Mouse (Mus musculus) liver, embryonic 13.5 days (tissue): Measurements from ENCODE around the gene Pou1f1. TPM values are rescaled to one million over a fixed set of nuclear protein-coding genes. Genes with fewer than 3 reads are reported as not detected.

ENCODE experiments used
- ATAC-seq: fragments of 200-750 bp; cut with Nextera tagmentation; 2 replicates; pipeline ENCODE4 v1.8.0; 2017; ENCODE audit warnings: low read depth, mild to moderate bottlenecking, moderate number of reproducible peaks, moderate library complexity
- DNase-seq: peaks from one replicate; pipeline ENCODE4 v3.0.0; 2022
- H3K27ac ChIP-seq: fragments of 300-500 bp; sonication (generic); 2 replicates; pipeline ENCODE4 v1.5.1; 2015; ENCODE audit warnings: moderate library complexity, mild to moderate bottlenecking, inconsistent platforms
- H3K27me3 ChIP-seq: fragments of 300-500 bp; sonication (generic); 2 replicates; pipeline ENCODE4 v1.6.1; 2015; ENCODE audit warnings: mild to moderate bottlenecking, inconsistent platforms
- H3K36me3 ChIP-seq: fragments of 300-500 bp; sonication (generic); 2 replicates; pipeline ENCODE4 v1.6.1; 2015; ENCODE audit warnings: mild to moderate bottlenecking, inconsistent platforms
- H3K4me1 ChIP-seq: fragments of 300-500 bp; sonication (generic); replicated peaks from 2 replicates; pipeline ENCODE4 v1.6.1; 2015; ENCODE audit warnings: inconsistent platforms
- H3K4me2 ChIP-seq: fragments of 300-500 bp; sonication (generic); 2 replicates; pipeline ENCODE4 v1.6.1; 2015; ENCODE audit warnings: inconsistent platforms, mild to moderate bottlenecking, moderate library complexity
- H3K4me3 ChIP-seq: fragments of 300-500 bp; sonication (generic); replicated peaks from 2 replicates; pipeline ENCODE4 v1.5.1; 2015; ENCODE audit warnings: mild to moderate bottlenecking, inconsistent platforms
- H3K9ac ChIP-seq: fragments of 300-500 bp; sonication (generic); 2 replicates; pipeline ENCODE4 v1.6.1; 2015; ENCODE audit warnings: mild to moderate bottlenecking, inconsistent platforms
- H3K9me3 ChIP-seq: fragments of 300-500 bp; sonication (generic); replicated peaks from 2 replicates; pipeline ENCODE4 v1.6.1; 2016; ENCODE audit warnings: inconsistent platforms
- WGBS: fragments of 180-500 bp; shearing (Covaris S2); methylation state at CpG from one replicate; pipeline ENCODE4 v1.1.7; 2015; ENCODE audit not compliant: insufficient replicate concordance; 5-methylcytosine and 5-hydroxymethylcytosine counted together
- polyA plus RNA-seq: library from polyadenylated mRNA; unstranded; fragments of >200 nt; fragmentation: Nextera tagmentation; extraction: Ambion mirVana; gene quantifications from 2 replicates; pipeline ENCODE4 v1.2.1, GENCODE M21; 2015

Pou1f1 gene
- polyA plus RNA-seq, 1 experiment from 2014 or later = not detected

DNA sequence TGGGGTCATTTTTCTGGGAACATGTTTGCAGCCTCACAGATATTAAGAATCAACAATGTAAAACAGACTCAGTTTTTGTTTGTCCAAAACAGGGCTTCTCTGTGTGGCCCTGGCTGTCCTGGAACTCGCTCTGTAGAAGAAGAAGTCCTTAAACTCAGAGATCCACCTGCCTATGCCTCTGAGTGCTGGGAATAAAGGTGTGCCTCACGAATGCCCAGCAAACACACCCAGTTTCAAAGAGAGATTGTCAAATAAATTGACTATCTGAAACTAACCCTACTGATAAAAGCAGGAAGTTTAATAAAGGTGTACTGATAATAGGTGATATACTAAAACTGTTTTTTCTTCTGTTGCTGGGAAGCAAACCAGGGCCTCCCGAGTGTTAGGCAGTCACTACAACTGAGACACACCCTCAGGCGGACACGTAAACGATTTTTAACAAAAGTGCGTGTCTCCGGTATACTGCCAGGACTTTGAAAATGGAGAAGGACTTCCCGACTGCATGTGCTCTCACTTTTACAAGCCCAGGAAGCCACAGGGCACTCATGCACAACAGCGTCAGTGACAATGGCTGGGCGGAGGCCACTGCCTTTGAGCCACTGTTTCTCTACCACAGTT, 23.5 kb downstream of the Pou1f1 start:
- no peak overlapping the region for H3K27ac ChIP-seq
- WGBS = 71% methylated on average over 11 of the region's 11 CpGs

DNA sequence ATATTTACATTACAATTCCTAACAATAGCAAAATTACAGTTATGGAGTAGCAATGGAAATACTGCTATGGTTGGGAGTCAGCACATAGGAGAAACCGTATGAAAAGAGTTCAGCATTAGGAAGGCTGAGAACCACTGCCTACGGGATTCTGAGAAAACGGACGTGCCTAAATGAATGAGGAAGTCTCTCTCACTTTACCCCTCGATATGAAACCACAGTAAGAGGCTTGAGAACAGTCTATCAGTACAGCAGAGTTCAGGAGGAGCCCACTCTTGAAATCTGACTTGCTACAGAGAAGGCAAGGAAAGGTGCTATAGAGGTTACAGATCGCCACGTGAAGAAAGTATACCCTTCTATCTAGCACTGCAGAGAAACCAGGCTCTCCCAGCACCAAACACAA, 28.6 kb downstream of the Pou1f1 start:
- H3K9me3 ChIP-seq = no peaks in the 10 kb centered on the region
- 40% methylated on average over 7 of the region's 7 CpGs for WGBS

More for the DNA sequence above, 23.5 kb downstream of the Pou1f1 start:
- H3K4me2 ChIP-seq = no peak overlapping the region
- H3K36me3 ChIP-seq = peaks cover 10% of the 10 kb centered on the region
- H3K4me1 ChIP-seq = no peaks in the 10 kb centered on the region
- no peaks in the 10 kb centered on the region for H3K27me3 ChIP-seq
- DNase-seq = no peak
- H3K9me3 ChIP-seq = no peaks in the 10 kb centered on the region
- no peak overlapping the region for H3K9ac ChIP-seq
- no peak for ATAC-seq
- H3K4me3 ChIP-seq = no peak overlapping the region

DNA sequence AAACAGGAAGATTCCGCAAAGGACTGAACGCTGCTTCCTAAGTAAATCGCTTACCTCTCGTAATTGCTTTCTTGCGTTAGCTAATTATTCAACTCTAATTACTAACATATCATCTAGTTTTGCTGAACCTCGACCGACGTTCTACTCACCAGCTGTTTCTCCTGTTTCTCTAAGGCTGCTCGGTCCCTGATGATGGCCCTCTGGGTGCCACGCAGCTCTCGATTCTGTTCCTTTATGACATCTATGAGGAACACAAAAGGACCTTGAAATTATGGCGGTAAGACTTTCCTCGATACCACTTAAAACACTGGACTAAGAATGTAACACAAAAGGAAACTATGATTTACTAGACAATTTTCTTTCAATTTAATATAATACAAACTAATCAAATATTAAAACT, 30.5 kb downstream of the Pou1f1 start:
- no peak for DNase-seq
- 85% methylated on average over 13 of the region's 13 CpGs for WGBS

More for the DNA sequence above, 28.6 kb downstream of the Pou1f1 start:
- no peak overlapping the region for H3K9ac ChIP-seq
- H3K4me3 ChIP-seq = no peak overlapping the region
- H3K27ac ChIP-seq = no peak overlapping the region
- H3K4me2 ChIP-seq = no peak overlapping the region
- DNase-seq (no peak), ATAC-seq (no peak)
- H3K27me3 ChIP-seq = no peaks in the 10 kb centered on the region
- peaks cover 4% of the 10 kb centered on the region; the same call in 1 of the 2 replicates for H3K36me3 ChIP-seq
- no peaks in the 10 kb centered on the region for H3K4me1 ChIP-seq

DNA sequence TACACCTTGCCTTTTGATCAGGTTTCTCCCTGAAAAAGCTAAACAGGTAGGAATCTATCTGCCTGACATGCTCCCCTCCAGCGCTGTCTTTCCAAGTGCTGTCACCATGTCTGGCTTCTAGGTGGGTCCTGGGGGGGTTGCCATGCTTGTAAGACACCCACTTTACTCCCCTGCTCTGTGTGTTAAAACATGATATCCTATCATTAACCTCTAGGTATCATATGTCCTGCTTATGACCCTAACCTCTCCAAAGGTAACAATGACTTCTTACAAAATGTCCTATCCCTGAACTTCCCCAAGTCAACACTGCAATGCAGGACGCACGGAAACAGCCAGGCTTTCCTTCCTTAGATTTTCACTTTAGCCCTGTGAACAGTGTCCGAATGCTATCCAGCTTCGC, 34.0 kb downstream of the Pou1f1 start:
- 63% methylated on average over 5 of the region's 5 CpGs for WGBS

More for the DNA sequence above, 30.5 kb downstream of the Pou1f1 start:
- H3K4me2 ChIP-seq = no peak overlapping the region
- no peak overlapping the region for H3K27ac ChIP-seq
- H3K4me3 ChIP-seq = no peak overlapping the region
- H3K4me1 ChIP-seq = no peaks in the 10 kb centered on the region
- H3K27me3 ChIP-seq = no peaks in the 10 kb centered on the region
- ATAC-seq = no peak
- H3K9me3 ChIP-seq = no peaks in the 10 kb centered on the region
- no peaks in the 10 kb centered on the region for H3K36me3 ChIP-seq
- no peak overlapping the region for H3K9ac ChIP-seq

DNA sequence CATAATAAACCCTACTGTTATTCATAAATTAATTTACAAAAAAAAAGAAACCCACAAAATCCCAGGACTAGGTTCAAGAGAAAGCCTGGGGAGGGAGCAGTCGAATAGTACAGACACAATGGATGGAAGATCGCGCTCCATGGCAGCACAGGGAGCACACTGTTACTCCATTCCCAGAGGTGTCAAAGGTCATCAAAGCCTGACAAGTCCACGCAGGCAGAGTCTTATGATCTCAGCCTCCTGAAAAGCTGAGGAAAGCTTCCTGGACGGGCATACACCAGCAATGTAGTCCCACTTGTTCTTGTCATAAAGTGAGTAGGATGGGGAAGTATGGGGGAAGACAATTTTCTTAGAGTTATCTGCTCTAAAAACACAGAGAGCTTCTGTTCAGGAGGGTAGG, 37.1 kb downstream of the Pou1f1 start:
- H3K4me1 ChIP-seq = peaks cover 9% of the 10 kb centered on the region
- 67% methylated on average over 5 of the region's 5 CpGs for WGBS
- ATAC-seq (no peak), DNase-seq (no peak)
- H3K27me3 ChIP-seq = no peaks in the 10 kb centered on the region
- no peaks in the 10 kb centered on the region for H3K9me3 ChIP-seq
- H3K9ac ChIP-seq = no peak overlapping the region
- H3K36me3 ChIP-seq = no peaks in the 10 kb centered on the region
- no peak overlapping the region for H3K27ac ChIP-seq
- H3K4me2 ChIP-seq = no peak overlapping the region
- H3K4me3 ChIP-seq = no peak overlapping the region

More for the DNA sequence above, 34.0 kb downstream of the Pou1f1 start:
- Histone ChIP-seq H3K9ac (no peak overlapping the region), H3K27ac (no peak overlapping the region), H3K4me1 (no peaks in the 10 kb centered on the region), H3K9me3 (no peaks in the 10 kb centered on the region), H3K36me3 (no peaks in the 10 kb centered on the region), H3K4me3 (no peak overlapping the region), H3K4me2 (no peak overlapping the region), H3K27me3 (no peaks in the 10 kb centered on the region)
- no peak for ATAC-seq
- DNase-seq = no peak

DNA sequence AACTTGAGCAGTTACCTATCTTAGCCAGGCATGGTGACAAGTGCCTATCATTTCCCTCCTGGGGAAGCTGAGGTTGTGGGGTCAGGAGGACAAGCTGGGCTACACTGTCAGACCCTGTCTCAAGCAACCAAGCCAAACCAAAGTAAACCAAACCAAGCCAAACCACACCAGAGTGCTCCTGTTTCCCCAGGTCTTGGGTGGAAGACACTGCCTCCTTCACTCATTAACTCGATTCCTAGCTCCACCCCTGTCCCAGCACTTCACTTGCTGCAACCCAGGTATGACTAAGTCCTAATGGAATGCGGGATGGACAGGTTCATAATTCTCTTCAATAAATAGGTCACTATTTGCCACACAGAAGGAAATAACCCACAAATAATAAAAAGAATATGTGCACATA, 39.3 kb downstream of the Pou1f1 start:
- no peaks in the 10 kb centered on the region for H3K27me3 ChIP-seq
- H3K9me3 ChIP-seq = no peaks in the 10 kb centered on the region
- DNase-seq = no peak
- H3K4me2 ChIP-seq = no peak overlapping the region
- 74% methylated on average over 2 of the region's 2 CpGs for WGBS
- ATAC-seq = no peak
- H3K36me3 ChIP-seq = no peaks in the 10 kb centered on the region
- no peak overlapping the region for H3K27ac ChIP-seq
- no peak overlapping the region for H3K4me3 ChIP-seq
- H3K9ac ChIP-seq = no peak overlapping the region
- peaks cover 14% of the 10 kb centered on the region for H3K4me1 ChIP-seq

DNA sequence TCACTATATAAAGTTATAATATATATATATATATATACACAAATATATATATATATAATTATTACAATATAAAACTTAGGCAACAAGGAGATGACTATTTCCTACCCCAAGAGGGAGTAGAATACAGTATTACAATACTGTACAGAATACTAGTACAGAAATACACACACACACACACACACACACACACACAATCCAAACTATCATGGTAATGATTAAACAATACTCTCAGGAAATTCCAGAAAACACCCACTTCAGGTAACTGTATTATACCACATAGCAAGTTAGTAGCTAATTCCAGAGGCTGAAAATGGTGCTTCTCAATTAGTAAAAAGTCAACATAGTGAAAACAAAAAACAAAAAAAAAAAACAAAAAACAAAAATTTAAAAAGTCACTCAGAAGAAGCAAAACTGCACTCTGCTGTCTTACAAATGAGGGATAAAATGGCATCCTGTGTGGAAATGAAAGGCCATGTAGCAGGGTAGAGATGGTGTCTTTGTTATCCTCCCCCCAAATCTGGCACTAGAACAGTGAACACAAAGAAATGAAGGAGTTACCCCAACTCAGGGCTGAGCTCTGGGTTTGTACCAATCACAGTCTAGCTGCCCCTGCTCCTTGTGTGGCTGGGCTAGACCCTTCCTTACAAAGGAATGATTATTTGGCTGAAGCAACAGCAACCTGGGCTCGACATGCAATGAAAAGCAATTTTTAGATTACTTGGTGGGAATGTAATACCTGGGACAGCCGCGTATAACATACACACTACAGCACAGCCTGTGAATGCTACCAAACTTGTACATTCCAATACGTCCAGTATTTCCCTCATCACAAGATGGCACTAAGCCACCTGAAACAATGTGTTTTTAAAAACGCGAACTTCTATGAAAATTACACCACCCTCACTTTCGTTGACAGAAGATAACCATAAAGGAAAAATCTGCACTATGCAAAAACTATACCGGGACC, 41.0 kb downstream of the Pou1f1 start:
- H3K27ac ChIP-seq = no peak overlapping the region
- peak overlapping the region; percentile 87 for H3K4me3 ChIP-seq
- no peaks in the 10 kb centered on the region for H3K27me3 ChIP-seq
- H3K4me1 ChIP-seq = peaks cover 14% of the 10 kb centered on the region
- no peaks in the 10 kb centered on the region for H3K36me3 ChIP-seq
- 11% methylated on average over 8 of the region's 8 CpGs for WGBS
- DNase-seq (no peak), ATAC-seq (no peak)
- no peaks in the 10 kb centered on the region for H3K9me3 ChIP-seq
- H3K4me2 ChIP-seq = peak overlapping the region; percentile 85
- H3K9ac ChIP-seq = peak overlapping the region; percentile 84

DNA sequence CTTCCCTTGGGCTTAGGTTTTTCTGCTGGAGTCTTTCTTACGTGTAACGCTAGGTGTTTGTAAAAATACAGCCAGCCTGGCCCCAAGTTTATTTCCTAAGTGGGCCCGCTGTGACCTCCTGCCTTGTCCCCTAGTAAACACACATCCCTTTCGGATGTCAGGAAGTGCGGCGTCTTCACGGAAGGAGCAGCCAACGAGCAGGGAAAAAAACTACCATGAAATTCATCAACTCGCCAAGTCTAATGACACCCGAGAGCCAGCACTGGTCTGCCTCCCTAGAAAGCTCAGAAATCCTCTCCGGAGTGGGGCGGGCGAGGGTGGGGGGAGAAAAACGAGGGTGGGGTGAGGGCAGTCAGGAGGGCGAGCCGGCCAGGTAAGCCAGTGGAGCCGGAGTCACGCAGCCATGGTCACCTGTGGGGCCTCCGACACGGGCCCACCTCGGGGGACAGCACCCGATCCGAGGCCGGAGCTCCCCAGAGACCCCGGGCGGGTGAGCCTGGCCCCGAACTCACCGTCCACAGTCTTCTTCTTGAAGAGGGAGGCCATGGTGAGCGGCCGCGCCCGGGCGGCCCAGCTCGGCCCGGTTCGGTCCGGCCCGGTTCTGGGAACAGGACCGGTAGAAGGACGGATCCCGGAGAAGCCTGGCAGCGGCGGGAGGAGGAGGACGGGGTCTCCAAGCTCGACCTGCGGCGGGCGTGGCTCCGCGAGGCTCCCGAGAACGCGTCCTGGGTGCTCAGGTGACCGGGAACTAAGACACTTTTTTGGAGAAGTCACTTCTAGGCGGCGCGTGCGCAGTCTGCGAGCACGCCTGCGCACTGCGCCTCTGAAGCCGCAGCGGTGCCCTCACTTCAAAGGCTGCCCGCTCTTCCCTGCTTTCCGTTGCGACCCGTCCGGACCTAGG, 41.9 kb downstream of the Pou1f1 start, which contains the start of gene Chmp2b:
Gene Chmp2b (minus strand): TSS at position 764 of the 901 bp plus-strand sequence.
- ATAC-seq = peak; percentile 95
- Histone ChIP-seq H3K4me2 (peak within 1 kb of the TSS; percentile 85), H3K4me3 (peak within 1 kb of the TSS; percentile 87), H3K27ac (peak within 1 kb of the TSS; percentile 43; the same call in 1 of the 2 replicates), H3K27me3 (no peaks in the 10 kb centered on the region), H3K4me1 (peaks cover 14% of the 10 kb centered on the region), H3K36me3 (no peaks in the 10 kb centered on the region), H3K9ac (peak within 1 kb of the TSS; percentile 84), H3K9me3 (no peaks in the 10 kb centered on the region)
- peak; percentile 66 for DNase-seq
- under 1% methylated on average over 64 of the region's 69 CpGs for WGBS

DNA sequence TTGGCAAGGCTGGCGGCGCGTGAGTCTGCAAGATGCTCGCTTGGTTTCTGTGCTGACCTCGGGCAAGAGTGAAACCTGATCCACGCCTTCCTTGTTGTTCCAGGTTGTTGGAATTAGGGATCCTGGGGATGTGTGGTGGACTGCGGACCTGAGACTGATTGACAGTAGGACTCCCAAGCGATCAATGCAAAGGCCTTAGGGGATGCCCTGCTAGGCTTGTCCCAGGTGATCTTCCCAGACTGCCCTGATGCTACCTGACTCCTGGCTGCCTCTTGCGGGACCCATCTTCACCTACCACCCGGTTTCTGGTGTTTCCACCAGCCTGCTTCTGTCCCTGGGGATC, 42.5 kb downstream of the Pou1f1 start:
- no peak overlapping the region for H3K27ac ChIP-seq
- no peak for DNase-seq
- peak overlapping the region; percentile 85 for H3K4me2 ChIP-seq
- under 1% methylated on average over 10 of the region's 10 CpGs for WGBS
- peaks cover 14% of the 10 kb centered on the region for H3K4me1 ChIP-seq
- no peaks in the 10 kb centered on the region for H3K27me3 ChIP-seq
- H3K4me3 ChIP-seq = peak overlapping the region; percentile 87
- peak; percentile 57 for ATAC-seq
- peak overlapping the region; percentile 84 for H3K9ac ChIP-seq
- no peaks in the 10 kb centered on the region for H3K36me3 ChIP-seq
- H3K9me3 ChIP-seq = no peaks in the 10 kb centered on the region

DNA sequence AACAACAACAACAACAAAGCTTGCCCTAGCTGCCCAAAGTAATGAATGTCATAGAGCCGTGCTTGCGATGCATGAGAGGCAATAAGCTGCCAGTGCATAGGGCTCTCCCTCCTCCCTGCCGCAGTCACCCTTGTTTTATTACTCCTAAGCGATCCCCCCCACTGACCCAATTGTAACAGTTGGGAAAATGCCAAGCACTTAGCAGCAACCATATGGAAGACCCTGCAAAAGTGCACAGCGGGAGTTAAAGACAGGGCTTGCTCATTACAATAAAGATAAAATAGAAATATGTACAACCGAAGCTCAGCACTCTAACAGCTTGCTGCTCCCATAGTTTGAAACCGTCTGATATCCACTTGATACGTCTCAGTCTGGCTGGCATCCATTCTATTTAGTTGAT, 44.0 kb downstream of the Pou1f1 start:
- H3K9ac ChIP-seq = no peak overlapping the region
- no peak overlapping the region for H3K4me2 ChIP-seq
- WGBS = 78% methylated on average over 8 of the region's 8 CpGs
- ATAC-seq (no peak), DNase-seq (no peak)
- H3K27me3 ChIP-seq = no peaks in the 10 kb centered on the region
- H3K4me3 ChIP-seq = no peak overlapping the region
- H3K9me3 ChIP-seq = no peaks in the 10 kb centered on the region
- no peak overlapping the region for H3K27ac ChIP-seq
- no peaks in the 10 kb centered on the region for H3K36me3 ChIP-seq
- peaks cover 14% of the 10 kb centered on the region for H3K4me1 ChIP-seq

DNA sequence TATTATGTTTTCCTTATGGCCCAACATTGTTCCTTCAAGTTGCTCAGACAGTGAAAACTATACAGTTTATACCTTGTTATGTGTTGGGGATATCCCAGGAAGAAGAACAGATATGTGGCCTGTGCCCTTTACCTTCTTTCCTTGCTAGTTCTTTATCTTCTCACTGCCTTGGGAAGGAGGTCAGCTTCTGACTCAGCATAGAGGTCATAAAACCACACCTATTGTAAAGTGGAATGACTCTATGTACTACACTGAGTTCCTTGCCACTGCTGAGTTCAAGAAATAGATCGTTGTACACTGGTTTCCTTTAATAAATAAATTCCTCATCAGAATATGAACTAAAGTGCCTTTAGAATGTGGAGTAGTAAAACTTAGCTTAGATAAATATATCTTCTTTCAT, 44.6 kb downstream of the Pou1f1 start:
- Histone ChIP-seq H3K36me3 (no peaks in the 10 kb centered on the region), H3K4me2 (no peak overlapping the region), H3K9me3 (no peaks in the 10 kb centered on the region), H3K27me3 (no peaks in the 10 kb centered on the region), H3K9ac (no peak overlapping the region), H3K4me1 (peaks cover 14% of the 10 kb centered on the region), H3K27ac (no peak overlapping the region), H3K4me3 (no peak overlapping the region)
- 70% methylated on average over 1 of the region's 1 CpGs for WGBS
- DNase-seq = no peak
- ATAC-seq = no peak
